In the genomic region with DNA sequence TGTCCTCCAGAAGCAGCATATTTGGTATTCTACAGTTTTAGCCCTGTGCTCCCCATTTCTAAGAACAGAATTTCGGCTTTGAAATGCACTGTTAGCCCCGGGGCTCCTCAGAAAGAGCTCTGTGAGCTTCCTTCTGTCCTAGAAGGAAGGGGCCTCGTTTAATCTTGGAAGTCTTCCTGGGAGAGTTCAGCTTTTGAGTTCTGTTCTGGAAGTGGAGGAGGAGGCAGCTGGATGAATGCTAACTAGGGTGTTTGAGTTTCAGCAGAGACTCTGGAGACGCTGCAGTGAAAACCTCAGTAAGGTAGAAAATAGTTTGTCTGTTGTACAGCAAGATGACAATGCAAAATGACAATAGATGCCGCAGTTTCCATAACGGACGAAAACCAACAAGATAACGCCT, we compare ENCODE assay signal across 21 mouse cellular contexts.
DNase-seq lines count a peak whose midpoint lies in the region; ATAC-seq and TF ChIP-seq lines count a peak whose summit lies in the region.
"Had no signal": no experiment of that assay in that cellular context is flagged by ENCODE, and none has a peak within 500 bp of the region (broad histone marks: within the 10 kb centered on the region; RNA-seq: fewer than 3 reads in every experiment).

No protein-coding gene starts in this region.

- no peak for DNase-seq in frontal cortex, postnatal 10 days (ENCODE audit: low spot score in 2 of 2)
- DNase-seq in left cerebral cortex, adult 2 months (ENCODE audit: extremely low spot score in 1 of 2, low spot score in 2 of 2): no peak
- no peak for DNase-seq in left cerebral cortex, postnatal 4 days
- DNase-seq in right cerebral cortex, adult 18-20 months: peak; percentile 36
- DNase-seq in right cerebral cortex, postnatal 14 days: no peak
- DNase-seq in lung, adult 18-20 months: no peak
- DNase-seq: adrenal gland, postnatal 14 days; cerebellum, adult 11 months; cerebellum, adult 18-20 months; cerebellum, adult 8-10 months; cerebellum, postnatal 14 days; cerebellum, postnatal 36 days; forebrain, postnatal 0 days had no signal

- no peak for TF ChIP-seq POLR2A in cortical plate, adult 2 months (IDR thresholded peaks at IDR 0.05; ENCODE audit: extremely low read depth, insufficient read depth, low read length)

- peak overlapping the region; percentile 57 for H3K27ac ChIP-seq in left cerebral cortex, adult 2 months
- H3K27ac ChIP-seq in cortical plate, adult 2 months (ENCODE audit: insufficient read depth, low read length): 0 out of 2 replicates have a peak overlapping the region, but pooled peaks have one; percentile 25
- H3K27ac ChIP-seq: embryonic facial prominence, embryonic 10.5 days; embryonic facial prominence, embryonic 12.5 days; forebrain, embryonic 13.5 days; forebrain, embryonic 15.5 days had no signal

- H3K4me1 ChIP-seq in cortical plate, adult 2 months (ENCODE audit: control insufficient read depth, insufficient read depth, low read length): no peaks in the 10 kb centered on the region; the same call in 1 of the 2 replicates
- H3K4me1 ChIP-seq: embryonic facial prominence, embryonic 10.5 days; embryonic facial prominence, embryonic 12.5 days; forebrain, embryonic 13.5 days; forebrain, embryonic 15.5 days had no signal

- no peak for TF ChIP-seq CTCF in left cerebral cortex, adult 2 months (IDR thresholded peaks at IDR 0.05)
- TF ChIP-seq CTCF in cortical plate, adult 2 months (IDR thresholded peaks at IDR 0.05; ENCODE audit: extremely low read depth, insufficient read depth, low read length): no peak

- H3K4me3 ChIP-seq in left cerebral cortex, adult 2 months: no peak overlapping the region
- H3K4me3 ChIP-seq in cortical plate, adult 2 months (ENCODE audit: insufficient read depth, low read length): no peak overlapping the region
- H3K4me3 ChIP-seq: embryonic facial prominence, embryonic 10.5 days; embryonic facial prominence, embryonic 12.5 days; forebrain, embryonic 13.5 days; forebrain, embryonic 15.5 days had no signal

- intact Hi-C loops in left cerebral cortex, adult 2 months (cut with DNase I): loop anchor here (10.0 kb wide), 1 partner anchor 106 kb away; no protein-coding TSS in a partner anchor
- intact Hi-C loops in left cerebral cortex, postnatal 4 days (cut with DNase I): no loop called here

- ATAC-seq in frontal cortex, adult (ENCODE audit: low TSS enrichment): peak; percentile 94
- ATAC-seq: activated CD4-positive, CD25-positive, alpha-beta regulatory T cell, adult 4 months; forebrain, embryonic 13.5 days; forebrain, embryonic 15.5 days; forebrain, postnatal 0 days; Patski had no signal
